Mouse (Mus musculus): ENCODE data around the gene Arhgap45. TPM values are rescaled to one million over a fixed set of nuclear protein-coding genes. Genes with fewer than 3 reads are reported as not detected.
A peak's percentile ranks its signal among the peaks of the same experiment; 100 is the strongest.

Gene Arhgap45
- polyA plus RNA-seq, 1 experiment = 0.53 TPM

DNA sequence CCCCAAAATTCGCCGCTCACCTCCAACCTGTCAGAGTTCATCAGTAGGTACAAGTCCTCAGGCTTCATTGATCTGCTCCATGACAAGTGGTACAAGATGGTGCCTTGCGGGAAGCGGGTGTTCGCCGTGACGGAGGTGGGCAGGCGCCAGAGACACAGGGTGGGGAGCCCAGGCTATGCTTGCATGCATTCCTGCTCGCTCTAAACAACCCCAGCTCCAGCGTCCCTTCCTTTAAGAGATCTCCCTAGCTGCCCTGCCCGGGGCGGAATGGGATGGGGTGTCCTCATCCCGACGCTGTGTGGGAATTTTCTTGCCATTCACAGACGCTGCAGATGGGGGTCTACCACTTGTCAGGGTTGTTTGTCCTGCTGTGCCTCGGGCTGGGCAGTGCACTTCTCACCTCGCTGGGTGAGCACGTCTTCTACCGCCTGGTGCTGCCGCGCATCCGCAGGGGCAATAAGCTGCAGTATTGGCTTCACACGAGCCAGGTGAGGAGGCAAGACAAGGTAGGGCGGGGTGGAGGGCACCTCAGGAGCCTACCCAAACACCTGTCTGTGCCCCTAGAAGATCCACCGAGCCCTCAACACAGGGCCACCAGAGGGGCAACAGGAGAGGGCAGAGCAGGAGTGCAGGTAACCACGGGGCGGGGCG, 40.3 kb upstream of the Arhgap45 start:
- Histone ChIP-seq H3ac (ENCODE audit: control insufficient read depth, insufficient read length) (no peak overlapping the region), H3K4me3 (no peak overlapping the region), H3K79me2 (ENCODE audit: control insufficient read depth, insufficient read depth) (peaks cover 13% of the 10 kb centered on the region), H3K36me3 (ENCODE audit: control insufficient read depth, insufficient read depth) (no peaks in the 10 kb centered on the region), H3K27me3 (ENCODE audit: control insufficient read depth, insufficient read depth, insufficient read length) (peaks cover under 1% of the 10 kb centered on the region), H3K4me2 (ENCODE audit: low read depth) (no peak overlapping the region)
- TF ChIP-seq TCF12 (IDR thresholded peaks at IDR 0.05; ENCODE audit: insufficient read depth, poor library complexity, severe bottlenecking) (no peak), POLR2AphosphoS2 (IDR thresholded peaks at IDR 0.05; ENCODE audit: insufficient read length, low read depth) (peak; percentile 7), SRF (IDR thresholded peaks at IDR 0.05; ENCODE audit: control insufficient read depth, insufficient read length, low read depth) (no peak), REST (IDR thresholded peaks at IDR 0.05; ENCODE audit: insufficient read depth, insufficient read length) (no peak)

GRCm38 (mm10) chr10:79976722-79977107, 39.7 kb upstream of the Arhgap45 start:
- TF ChIP-seq MYOD1 (IDR thresholded peaks at IDR 0.05; ENCODE audit: control insufficient read depth in 1 of 3, insufficient read length in 2 of 3, low read depth in 2 of 3) = no peak
- peak; percentile 18 for TF ChIP-seq POLR2AphosphoS2 (IDR thresholded peaks at IDR 0.05; ENCODE audit: insufficient read length, low read depth)
- no peak overlapping the region for H3K4me2 ChIP-seq (ENCODE audit: low read depth)
- H3K79me2 ChIP-seq (ENCODE audit: control insufficient read depth, insufficient read depth) = peaks cover 18% of the 10 kb centered on the region
- no peaks in the 10 kb centered on the region for H3K27me3 ChIP-seq (ENCODE audit: control insufficient read depth, insufficient read depth, insufficient read length)
- no peaks in the 10 kb centered on the region for H3K36me3 ChIP-seq (ENCODE audit: control insufficient read depth, insufficient read depth)
- no peak overlapping the region for H3ac ChIP-seq (ENCODE audit: control insufficient read depth, insufficient read length)
- no peak overlapping the region for H3K4me3 ChIP-seq

DNA sequence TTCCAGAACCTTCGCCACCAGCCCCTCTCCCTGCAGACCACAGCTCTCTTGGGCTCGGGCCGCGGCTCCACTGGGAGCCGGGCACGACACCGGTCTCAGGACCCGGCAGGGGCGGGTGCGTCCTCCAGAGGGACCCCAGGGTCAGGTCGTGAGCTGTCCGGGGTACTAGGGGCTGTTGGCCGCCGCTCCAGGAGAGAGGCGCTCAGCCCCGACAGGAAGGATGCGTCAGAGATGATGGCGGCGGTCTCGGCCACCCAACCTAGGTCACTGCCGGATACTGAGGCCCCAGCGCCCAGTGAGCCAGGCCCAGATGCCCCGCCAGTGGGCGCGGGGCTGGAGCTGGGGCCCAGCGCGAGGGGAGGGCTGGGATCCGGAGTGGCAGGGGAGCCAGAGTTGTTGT, 39.1 kb upstream of the Arhgap45 start:
- Histone ChIP-seq H3K79me2 (ENCODE audit: control insufficient read depth, insufficient read depth) (peaks cover 24% of the 10 kb centered on the region), H3ac (ENCODE audit: control insufficient read depth, insufficient read length) (no peak overlapping the region), H3K4me3 (no peak overlapping the region), H3K36me3 (ENCODE audit: control insufficient read depth, insufficient read depth) (no peaks in the 10 kb centered on the region), H3K4me2 (ENCODE audit: low read depth) (no peak overlapping the region), H3K27me3 (ENCODE audit: control insufficient read depth, insufficient read depth, insufficient read length) (no peaks in the 10 kb centered on the region)
- TF ChIP-seq SRF (IDR thresholded peaks at IDR 0.05; ENCODE audit: control insufficient read depth, insufficient read length, low read depth) = no peak
- no peak for TF ChIP-seq MAX (IDR thresholded peaks at IDR 0.05; ENCODE audit: low read depth)
- TF ChIP-seq MYOD1 (IDR thresholded peaks at IDR 0.05; ENCODE audit: control insufficient read depth in 1 of 3, insufficient read length in 2 of 3, low read depth in 2 of 3) = no peak
- TF ChIP-seq TCF3 (IDR thresholded peaks at IDR 0.05; ENCODE audit: insufficient read length, low read depth) = no peak
- TF ChIP-seq POLR2AphosphoS2 (IDR thresholded peaks at IDR 0.05; ENCODE audit: insufficient read length, low read depth) = no peak
- TF ChIP-seq MYOG (IDR thresholded peaks at IDR 0.05; ENCODE audit: control insufficient read depth in 1 of 3, insufficient read depth in 1 of 3, insufficient read length in 2 of 3, low read depth in 2 of 3) = no peak
- TF ChIP-seq POLR2A (IDR thresholded peaks at IDR 0.05; ENCODE audit: insufficient read length, low read depth) = no peak

GRCm38 (mm10) chr10:79978061-79978460, 38.4 kb upstream of the Arhgap45 start:
- no peaks in the 10 kb centered on the region for H3K27me3 ChIP-seq (ENCODE audit: control insufficient read depth, insufficient read depth, insufficient read length)
- TF ChIP-seq POLR2A (IDR thresholded peaks at IDR 0.05; ENCODE audit: insufficient read length, low read depth) (peak; percentile 13), REST (IDR thresholded peaks at IDR 0.05; ENCODE audit: insufficient read depth, insufficient read length) (no peak)
- no peaks in the 10 kb centered on the region for H3K36me3 ChIP-seq (ENCODE audit: control insufficient read depth, insufficient read depth)
- no peak overlapping the region for H3K4me3 ChIP-seq
- H3ac ChIP-seq (ENCODE audit: control insufficient read depth, insufficient read length) = no peak overlapping the region
- peaks cover 32% of the 10 kb centered on the region for H3K79me2 ChIP-seq (ENCODE audit: control insufficient read depth, insufficient read depth)
- H3K4me2 ChIP-seq (ENCODE audit: low read depth) = no peak overlapping the region

DNA sequence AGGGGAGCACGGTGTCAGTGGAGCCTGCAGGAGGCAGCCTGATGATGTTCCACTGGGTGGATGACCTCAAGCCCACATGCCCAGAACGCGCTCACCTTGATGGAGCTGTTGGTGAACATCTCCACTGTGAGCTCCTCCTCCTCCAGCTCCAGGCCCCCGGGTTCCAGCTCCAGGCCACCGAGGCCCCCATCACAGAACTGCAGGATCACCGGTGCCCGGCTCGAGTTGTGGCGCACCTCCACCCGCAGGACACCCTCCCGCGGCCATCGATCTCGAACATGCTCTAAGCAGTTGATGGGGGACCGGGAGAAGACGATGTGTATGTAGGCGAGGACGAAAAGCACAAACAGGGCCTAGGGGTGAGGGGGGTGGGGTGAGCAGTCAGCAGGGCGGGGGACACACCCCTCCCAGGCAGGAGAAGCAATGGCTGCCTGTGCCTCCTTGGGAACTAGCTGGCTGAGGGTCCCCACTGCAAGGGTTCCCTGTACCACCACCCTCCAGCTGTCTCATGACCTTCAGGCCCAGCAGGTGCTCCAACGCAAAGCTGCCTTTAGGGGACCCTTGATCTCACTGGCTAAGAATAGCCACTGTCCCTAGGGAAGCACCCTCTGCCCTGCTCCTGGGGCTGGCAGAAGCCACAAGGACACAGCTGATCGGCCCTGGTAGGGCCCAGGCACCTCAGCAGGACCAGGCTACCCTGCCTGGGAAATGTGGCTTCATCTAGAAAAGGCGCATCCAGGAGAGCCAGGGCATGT, 36.9 kb upstream of the Arhgap45 start:
- no peaks in the 10 kb centered on the region for H3K36me3 ChIP-seq (ENCODE audit: control insufficient read depth, insufficient read depth)
- H3K4me3 ChIP-seq = no peak overlapping the region

DNA sequence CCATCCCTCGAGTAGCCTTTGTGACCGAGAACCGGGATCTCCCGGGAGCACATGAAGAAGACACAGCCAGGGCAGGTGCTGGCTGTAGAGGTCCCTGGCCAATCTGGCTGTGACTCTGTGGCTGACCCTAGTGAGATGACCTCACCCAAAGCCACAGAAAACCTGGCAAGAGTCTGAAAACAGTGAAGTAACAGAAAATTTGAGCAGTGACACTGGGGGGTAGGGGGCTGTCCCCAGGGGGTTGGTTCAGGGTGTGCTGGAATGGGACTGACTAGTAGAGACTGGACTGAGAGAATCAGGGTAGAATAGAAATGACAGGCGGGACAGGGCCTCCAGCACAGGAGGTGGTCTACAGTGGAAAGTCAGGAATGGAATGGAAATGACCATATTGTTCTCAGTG, 33.2 kb upstream of the Arhgap45 start:
- peak overlapping the region; percentile 51 for H3ac ChIP-seq (ENCODE audit: control insufficient read depth, insufficient read length)
- peak overlapping the region; percentile 96 for H3K4me2 ChIP-seq (ENCODE audit: low read depth)
- peak overlapping the region; percentile 74 for H3K4me3 ChIP-seq
- no peak for TF ChIP-seq E2F4 (IDR thresholded peaks at IDR 0.05; ENCODE audit: insufficient read depth)
- no peak for TF ChIP-seq SRF (IDR thresholded peaks at IDR 0.05; ENCODE audit: control insufficient read depth, insufficient read length, low read depth)
- peak; percentile 13 for TF ChIP-seq POLR2AphosphoS2 (IDR thresholded peaks at IDR 0.05; ENCODE audit: insufficient read length, low read depth)
- TF ChIP-seq MAX (IDR thresholded peaks at IDR 0.05; ENCODE audit: low read depth) = no peak
- no peak for TF ChIP-seq MYOD1 (IDR thresholded peaks at IDR 0.05; ENCODE audit: control insufficient read depth in 1 of 3, insufficient read length in 2 of 3, low read depth in 2 of 3)
- peak in 1 of 3 experiments; percentile 22 for TF ChIP-seq MYOG (IDR thresholded peaks at IDR 0.05; ENCODE audit: control insufficient read depth in 1 of 3, insufficient read depth in 1 of 3, insufficient read length in 2 of 3, low read depth in 2 of 3)
- TF ChIP-seq TCF12 (IDR thresholded peaks at IDR 0.05; ENCODE audit: insufficient read depth, poor library complexity, severe bottlenecking) = no peak
- TF ChIP-seq TCF3 (IDR thresholded peaks at IDR 0.05; ENCODE audit: insufficient read length, low read depth) = no peak
- TF ChIP-seq USF1 (IDR thresholded peaks at IDR 0.05; ENCODE audit: low read depth) = no peak
- TF ChIP-seq CEBPB (IDR thresholded peaks at IDR 0.05; ENCODE audit: insufficient read depth, poor library complexity, severe bottlenecking) = no peak
- no peak for TF ChIP-seq REST (IDR thresholded peaks at IDR 0.05; ENCODE audit: insufficient read depth, insufficient read length)
- no peaks in the 10 kb centered on the region for H3K27me3 ChIP-seq (ENCODE audit: control insufficient read depth, insufficient read depth, insufficient read length)
- peaks cover 39% of the 10 kb centered on the region for H3K79me2 ChIP-seq (ENCODE audit: control insufficient read depth, insufficient read depth)
- H3K36me3 ChIP-seq (ENCODE audit: control insufficient read depth, insufficient read depth) = no peaks in the 10 kb centered on the region

More for the DNA sequence above, 36.9 kb upstream of the Arhgap45 start:
- TF ChIP-seq TCF12 (IDR thresholded peaks at IDR 0.05; ENCODE audit: insufficient read depth, poor library complexity, severe bottlenecking) = peak; percentile 18
- no peak for TF ChIP-seq E2F4 (IDR thresholded peaks at IDR 0.05; ENCODE audit: insufficient read depth)
- peak; percentile 56 to 85 (median 59) for TF ChIP-seq MYOG (IDR thresholded peaks at IDR 0.05; ENCODE audit: control insufficient read depth in 1 of 3, insufficient read depth in 1 of 3, insufficient read length in 2 of 3, low read depth in 2 of 3)
- peak; percentile 43 to 88 (median 77) for TF ChIP-seq MYOD1 (IDR thresholded peaks at IDR 0.05; ENCODE audit: control insufficient read depth in 1 of 3, insufficient read length in 2 of 3, low read depth in 2 of 3)
- no peak for TF ChIP-seq REST (IDR thresholded peaks at IDR 0.05; ENCODE audit: insufficient read depth, insufficient read length)
- TF ChIP-seq POLR2A (IDR thresholded peaks at IDR 0.05; ENCODE audit: insufficient read length, low read depth) = no peak
- peak; percentile 14 for TF ChIP-seq TCF3 (IDR thresholded peaks at IDR 0.05; ENCODE audit: insufficient read length, low read depth)
- H3ac ChIP-seq (ENCODE audit: control insufficient read depth, insufficient read length) = no peak overlapping the region
- H3K4me2 ChIP-seq (ENCODE audit: low read depth) = no peak overlapping the region
- H3K79me2 ChIP-seq (ENCODE audit: control insufficient read depth, insufficient read depth) = peaks cover 39% of the 10 kb centered on the region
- no peaks in the 10 kb centered on the region for H3K27me3 ChIP-seq (ENCODE audit: control insufficient read depth, insufficient read depth, insufficient read length)

Measured in myocyte (in vitro differentiated cells).